Mouse (Mus musculus) frontal cortex, postnatal 25 days (tissue): ENCODE measurements around the gene Adprhl2.

Experiments
- DNase-seq, 2 experiments: peaks; one replicate each; pipeline ENCODE4 v3.0.0; 2022; ENCODE audit warnings: low spot score in 2 of 2

Adprhl2 gene

GRCm38 (mm10) chr4:126321111-126321853, at the start of gene Adprhl2:
Gene Adprhl2, minus strand, starts transcription at chr4:126321703.
- peak; percentile 99 for DNase-seq

DNA sequence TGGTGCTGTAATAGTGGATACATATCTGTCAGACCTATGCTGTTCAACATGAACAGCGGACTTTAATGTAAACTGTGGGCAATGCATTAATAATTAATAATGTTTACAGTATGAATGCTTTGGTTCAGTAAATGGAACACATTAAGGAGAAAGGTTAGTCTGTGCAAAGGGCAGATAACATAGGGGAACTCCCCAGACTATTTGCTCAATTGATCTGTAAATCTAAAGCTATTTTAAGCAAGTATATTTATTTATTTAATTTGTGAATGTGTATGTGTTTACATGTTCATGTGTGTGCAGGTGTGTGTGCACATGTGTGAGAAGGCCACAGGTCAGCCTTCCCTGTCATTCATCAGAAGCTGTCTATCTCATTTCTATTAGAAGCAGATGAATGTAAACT, 38.6 kb upstream of the Adprhl2 start:
- DNase-seq = no peak

DNA sequence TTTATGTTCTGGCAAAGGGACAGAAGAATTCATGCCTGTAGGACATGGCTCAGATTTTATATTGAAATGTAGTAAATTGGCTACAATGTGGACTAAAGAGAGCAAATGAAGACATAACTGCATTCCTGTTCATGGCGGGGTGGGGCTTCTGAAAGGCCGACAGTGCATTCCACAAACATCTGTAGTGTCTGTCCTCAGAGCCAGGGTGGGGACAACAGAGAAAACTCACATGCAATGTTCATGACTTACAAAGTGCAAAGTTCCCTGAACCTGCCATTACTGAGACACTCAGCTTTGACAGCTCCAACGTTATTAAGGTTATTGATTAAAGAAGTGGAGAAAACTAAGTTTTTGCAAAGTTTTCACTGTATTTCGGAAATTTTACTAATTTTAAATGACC, 21.9 kb upstream of the Adprhl2 start:
- no peak for DNase-seq

DNA sequence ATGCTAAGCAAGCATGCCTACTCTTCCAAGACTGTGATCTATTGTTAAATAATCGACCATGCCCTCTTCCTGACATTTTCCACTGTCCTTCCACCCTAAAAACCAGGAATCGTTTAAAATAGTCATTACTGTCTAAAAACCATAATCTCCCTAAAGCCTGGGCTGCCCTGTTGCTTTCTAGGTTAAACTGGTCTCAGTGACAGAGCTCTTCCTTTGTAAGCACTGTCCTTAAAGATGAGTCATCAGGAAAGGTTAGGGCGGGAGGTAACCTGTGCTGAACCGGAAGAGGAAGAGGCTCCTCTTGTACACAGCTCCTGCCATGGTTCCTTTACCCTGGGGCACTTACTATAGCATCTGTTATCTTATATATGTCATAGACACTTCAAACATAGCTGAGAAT, 18.0 kb upstream of the Adprhl2 start:
- DNase-seq = no peak

DNA sequence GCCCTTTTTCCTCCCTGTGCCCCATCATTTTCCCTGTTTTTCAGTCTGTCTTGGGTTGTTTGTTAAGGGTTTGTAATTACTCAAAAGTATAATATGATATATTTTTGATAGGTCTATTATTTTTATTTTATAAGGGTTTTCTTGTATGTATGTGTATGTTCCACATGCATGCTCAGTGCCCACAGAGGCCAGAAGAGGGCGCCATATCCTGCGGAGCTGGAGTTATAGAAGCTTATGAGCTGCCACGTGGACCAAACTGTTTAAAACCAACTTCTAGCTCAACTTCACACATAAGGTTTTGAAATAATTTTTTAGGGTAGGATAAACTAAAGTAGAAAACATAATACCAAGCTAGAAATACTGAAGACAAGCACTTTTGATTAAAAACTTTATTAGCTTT, 10.9 kb upstream of the Adprhl2 start:
- DNase-seq = no peak

DNA sequence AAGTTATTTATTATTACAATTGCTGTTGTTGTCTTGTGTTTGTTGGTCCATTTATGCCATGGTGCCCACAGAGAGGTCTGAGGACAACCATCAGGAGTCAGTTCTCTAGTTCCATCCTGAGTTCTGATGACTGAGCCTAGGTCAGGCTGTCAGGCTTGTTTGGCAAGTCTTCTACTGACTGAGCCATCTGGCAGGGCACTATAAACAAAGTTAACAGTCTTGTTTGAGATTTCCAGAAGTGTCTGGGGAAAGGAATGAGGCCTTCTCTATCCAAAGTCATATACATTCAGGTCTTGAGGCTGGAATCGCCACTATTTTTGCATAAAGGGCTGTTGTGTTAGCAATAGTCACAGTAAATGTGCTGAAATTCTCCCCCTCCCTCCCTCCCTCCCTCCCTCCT, 10.2 kb upstream of the Adprhl2 start:
- no peak for DNase-seq

- no peak for DNase-seq
Observed at GRCm38 (mm10) chr4:126330295-126330694, 8.8 kb upstream of the Adprhl2 start.

GRCm38 (mm10) chr4:126326036-126326435, 4.5 kb upstream of the Adprhl2 start:
- DNase-seq = no peak

DNA sequence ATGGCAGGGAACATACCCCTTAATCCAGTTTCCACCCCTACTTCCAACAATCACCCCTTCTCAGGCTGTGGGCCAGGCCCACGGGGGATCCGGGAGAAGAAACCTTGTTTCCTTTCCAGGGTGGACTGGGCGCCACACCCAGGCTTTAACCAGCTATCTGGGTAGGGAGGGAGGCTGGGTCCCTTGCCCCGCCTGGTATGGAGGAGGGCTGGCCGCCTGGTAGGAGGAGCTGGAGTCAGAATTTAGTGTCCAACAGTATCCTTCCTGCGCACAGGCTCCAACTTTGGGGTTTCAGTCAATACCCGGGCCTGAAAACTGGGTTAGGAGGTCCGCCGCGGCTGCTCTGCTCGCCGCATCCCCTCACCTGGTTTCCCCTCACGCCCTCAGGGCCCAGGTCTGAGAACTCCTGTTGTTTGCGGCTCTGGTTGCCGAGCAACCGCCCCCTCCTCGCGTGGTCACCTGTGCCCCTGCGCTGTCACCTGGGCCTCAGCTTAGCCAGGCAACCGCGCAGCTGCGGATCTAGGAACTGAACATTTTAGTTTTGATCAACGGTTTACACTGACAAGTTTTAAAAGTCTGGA, 3.9 kb upstream of the Adprhl2 start, which contains the start of gene Tekt2:
TSS of gene Tekt2 (minus strand) at position 408 of the 581 bp plus-strand sequence.
- DNase-seq = no peak

- DNase-seq = no peak
Observed at GRCm38 (mm10) chr4:126324861-126325260, 3.4 kb upstream of the Adprhl2 start.

DNA sequence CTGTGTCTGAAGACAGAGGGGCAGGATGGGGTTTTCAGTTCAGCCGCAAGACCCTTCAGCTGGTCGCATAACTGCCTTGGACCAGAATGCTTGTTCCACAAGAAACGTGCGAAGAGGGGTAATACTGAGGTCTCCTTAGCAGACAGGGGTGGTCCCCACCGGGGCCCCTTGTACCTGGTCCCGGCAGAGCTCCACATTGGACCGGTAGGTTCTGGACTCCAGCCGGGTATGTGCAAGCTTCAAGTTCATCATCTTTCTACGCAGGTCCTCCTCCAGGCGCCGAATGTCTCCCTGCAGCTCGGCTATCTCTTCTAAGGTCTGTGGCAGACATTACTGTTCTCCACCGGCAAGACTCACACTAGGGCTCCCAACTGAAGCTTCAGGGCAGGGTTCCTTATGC, 1.1 kb upstream of the Adprhl2 start:
- DNase-seq = no peak

DNA sequence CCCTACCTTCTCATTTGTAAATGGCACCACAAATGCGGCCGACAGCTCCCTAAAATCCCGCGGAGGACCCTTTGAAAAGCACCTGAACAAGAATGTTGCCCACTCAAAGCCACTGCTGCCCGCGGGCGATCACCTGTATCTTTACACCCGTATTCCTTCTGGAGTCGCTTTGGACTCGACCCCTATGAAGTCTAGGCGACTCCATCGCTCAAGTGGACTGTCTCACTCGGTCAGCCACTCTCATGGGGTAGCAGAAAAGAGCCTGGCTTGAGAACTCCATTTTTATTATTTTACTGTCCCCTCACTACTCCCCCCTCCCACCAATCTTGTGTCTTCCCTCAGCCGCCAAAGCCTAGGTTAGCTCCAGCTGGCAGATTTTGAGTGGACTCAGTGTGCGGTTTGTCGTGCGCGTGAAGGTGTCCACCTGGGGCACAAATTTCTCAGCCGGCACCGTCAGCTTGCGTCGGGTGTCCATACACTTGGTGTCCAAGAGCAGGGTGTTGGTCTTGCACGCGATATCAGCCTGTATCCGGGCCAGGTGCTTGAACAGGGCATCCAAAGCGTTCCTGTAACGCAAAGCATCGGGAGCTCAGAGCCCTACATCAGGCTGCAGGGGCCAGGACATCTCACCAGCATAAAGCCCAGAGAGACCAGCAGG, 480 bp upstream of the Adprhl2 start:
- no peak for DNase-seq

DNA sequence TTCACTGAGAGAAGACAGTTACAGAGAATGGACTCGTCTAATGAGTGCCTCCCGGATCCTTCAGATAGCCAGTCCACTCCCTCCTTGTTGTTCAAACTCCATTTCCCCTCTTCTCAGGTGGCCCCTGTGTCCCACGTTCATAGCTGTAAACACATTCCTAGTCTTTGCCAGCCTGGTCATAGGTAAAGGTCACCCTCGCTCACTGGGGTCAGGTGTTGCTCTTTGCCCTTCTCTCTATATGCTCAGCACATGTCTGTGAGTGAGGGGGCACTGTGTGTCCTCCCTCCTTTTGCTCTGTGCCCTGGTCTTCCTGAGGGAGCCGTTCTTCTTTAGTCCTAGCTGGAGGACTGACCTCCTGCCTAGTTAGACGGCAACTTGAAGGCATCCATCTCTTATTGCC, 1.7 kb downstream of the Adprhl2 start:
- DNase-seq = no peak

DNA sequence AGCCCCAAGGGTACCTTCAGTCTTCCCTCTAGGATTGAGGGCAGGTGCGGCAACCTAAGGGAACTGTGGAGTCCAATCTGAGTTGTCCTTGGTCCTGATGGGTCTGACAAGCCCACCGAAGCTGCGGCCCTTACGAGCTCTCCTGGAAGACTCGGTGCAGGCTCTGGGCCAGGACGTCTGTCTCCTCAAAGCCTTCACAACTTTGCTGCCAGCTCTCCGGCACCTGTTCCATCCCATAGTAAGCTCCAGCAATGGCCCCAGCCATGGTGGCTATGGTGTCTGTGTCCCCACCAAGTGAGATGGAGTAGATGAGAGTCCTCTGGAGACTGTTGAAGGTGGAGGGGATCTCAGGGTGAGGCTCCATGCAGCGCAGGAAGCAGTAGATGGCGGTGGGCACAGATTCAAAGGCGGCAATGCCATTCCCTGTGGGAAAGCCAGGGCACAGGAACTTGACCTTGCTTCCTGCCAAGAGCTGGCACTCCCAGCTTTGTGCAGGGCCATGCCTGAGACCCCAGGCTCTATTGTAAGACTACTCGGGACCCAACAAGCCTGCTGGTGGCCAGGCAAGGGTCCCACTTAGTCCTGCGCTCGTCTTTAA, 5.0 kb downstream of the Adprhl2 start:
- DNase-seq = no peak

GRCm38 (mm10) chr4:126315931-126316330, 5.6 kb downstream of the Adprhl2 start:
- no peak for DNase-seq

- no peak for DNase-seq
Observed at GRCm38 (mm10) chr4:126314393-126314792, 7.1 kb downstream of the Adprhl2 start.

DNA sequence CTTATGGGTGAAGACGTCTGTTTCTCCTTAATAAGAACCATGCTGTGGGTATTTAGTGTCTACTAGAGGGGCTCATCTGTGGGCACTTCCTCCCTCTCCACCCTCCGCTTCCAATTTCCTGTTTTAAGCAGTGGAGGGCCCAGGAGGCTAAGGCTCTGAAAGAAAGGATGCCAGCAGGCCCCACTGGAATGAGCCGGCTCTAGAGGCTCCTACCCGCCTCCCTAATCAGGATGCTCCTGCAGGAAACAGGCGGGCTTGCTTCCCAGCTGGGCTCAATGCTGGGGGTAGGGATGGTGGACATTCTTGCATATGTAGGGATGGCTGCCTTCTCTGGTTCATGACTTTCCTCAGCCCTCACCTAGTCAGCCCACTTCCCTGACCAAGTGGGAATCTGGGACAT, 8.3 kb downstream of the Adprhl2 start:
- DNase-seq = no peak

DNA sequence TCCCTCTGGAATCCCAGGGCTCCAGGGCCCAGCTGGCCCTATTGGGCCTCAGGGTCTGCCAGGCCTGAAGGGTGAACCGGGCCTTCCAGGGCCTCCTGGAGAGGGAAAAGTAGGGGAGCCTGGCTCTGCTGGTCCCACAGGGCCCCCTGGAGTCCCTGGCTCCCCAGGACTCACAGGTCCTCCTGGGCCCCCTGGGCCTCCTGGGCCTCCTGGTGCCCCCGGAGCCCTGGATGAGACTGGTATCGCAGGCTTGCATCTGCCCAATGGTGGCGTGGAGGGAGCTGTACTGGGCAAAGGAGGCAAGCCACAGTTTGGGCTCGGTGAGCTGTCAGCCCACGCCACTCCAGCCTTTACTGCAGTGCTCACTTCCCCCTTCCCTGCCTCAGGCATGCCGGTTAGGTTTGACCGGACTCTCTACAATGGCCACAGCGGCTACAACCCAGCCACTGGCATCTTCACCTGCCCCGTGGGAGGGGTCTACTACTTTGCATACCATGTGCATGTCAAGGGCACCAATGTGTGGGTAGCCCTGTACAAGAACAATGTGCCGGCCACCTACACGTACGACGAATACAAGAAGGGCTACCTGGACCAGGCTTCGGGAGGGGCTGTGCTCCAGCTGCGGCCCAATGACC, 9.8 kb downstream of the Adprhl2 start:
- no peak for DNase-seq

DNA sequence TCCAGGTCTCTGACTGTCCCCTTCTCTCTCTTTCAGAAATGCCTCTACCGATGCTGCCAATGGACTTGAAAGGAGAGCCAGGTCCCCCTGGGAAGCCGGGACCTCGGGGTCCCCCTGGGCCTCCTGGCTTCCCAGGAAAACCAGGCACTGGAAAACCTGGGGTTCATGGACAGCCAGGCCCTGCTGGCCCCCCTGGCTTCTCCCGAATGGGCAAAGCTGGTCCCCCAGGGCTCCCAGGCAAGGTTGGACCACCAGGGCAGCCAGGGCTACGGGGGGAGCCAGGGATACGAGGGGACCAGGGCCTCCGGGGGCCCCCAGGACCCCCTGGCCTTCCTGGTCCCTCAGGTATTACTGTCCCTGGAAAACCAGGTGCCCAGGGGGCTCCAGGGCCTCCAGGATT, 11.2 kb downstream of the Adprhl2 start:
- no peak for DNase-seq

- DNase-seq = peak; percentile 84 to 85
Observed at GRCm38 (mm10) chr4:126309922-126310309, 11.6 kb downstream of the Adprhl2 start.

GRCm38 (mm10) chr4:126309211-126309921, 12.1 kb downstream of the Adprhl2 start:
- no peak for DNase-seq

GRCm38 (mm10) chr4:126306827-126307226, 14.7 kb downstream of the Adprhl2 start:
- no peak for DNase-seq
